Mouse (Mus musculus) thymus, adult 2 months (tissue): ENCODE measurements around the gene Lpcat2b. TPM values are rescaled to one million over a fixed set of nuclear protein-coding genes. Genes with fewer than 3 reads are reported as not detected.

ENCODE experiments used
- DNase-seq: peaks from one replicate; pipeline ENCODE4 v3.0.0; 2021
- H3K27ac ChIP-seq: fragments of 200-500 bp; 2 replicates; pipeline ENCODE4 v1.5.1; 2012; ENCODE audit warnings: low read length, control low read depth; ENCODE audit not compliant: control insufficient read depth, insufficient read depth
- H3K27me3 ChIP-seq: fragments of 200-500 bp; 2 replicates; pipeline ENCODE4 v1.6.1; 2012; ENCODE audit warnings: mild to moderate bottlenecking, low read length, moderate library complexity, mixed read lengths; ENCODE audit not compliant: control insufficient read depth, insufficient read depth
- H3K36me3 ChIP-seq: fragments of 200-500 bp; 2 replicates; pipeline ENCODE4 v1.6.1; 2012; ENCODE audit warnings: mild to moderate bottlenecking, low read length, moderate library complexity; ENCODE audit not compliant: control insufficient read depth, insufficient read depth
- H3K4me1 ChIP-seq: fragments of 200-500 bp; replicated peaks from 2 replicates; pipeline ENCODE4 v1.6.1; 2012; ENCODE audit warnings: low read length; ENCODE audit not compliant: control insufficient read depth, insufficient read depth
- H3K4me3 ChIP-seq: fragments of 200-500 bp; 2 replicates; pipeline ENCODE4 v1.5.1; 2012; ENCODE audit warnings: mild to moderate bottlenecking, low read length, control low read depth, moderate library complexity; ENCODE audit not compliant: control insufficient read depth, insufficient read depth
- CTCF ChIP-seq: fragments of 200-500 bp; IDR thresholded peaks from 2 replicates; pipeline ENCODE4 v1.5.1; 2012; ENCODE audit warnings: mild to moderate bottlenecking, control low read depth, low read length, moderate library complexity, borderline replicate concordance; ENCODE audit not compliant: control insufficient read depth, poor library complexity, insufficient read depth; ENCODE audit errors: extremely low read depth
- POLR2A ChIP-seq: fragments of 200-500 bp; IDR thresholded peaks from 2 replicates; pipeline ENCODE4 v1.6.1; 2012; ENCODE audit warnings: mild to moderate bottlenecking, low read length, control low read depth, moderate library complexity; ENCODE audit not compliant: control insufficient read depth, poor library complexity, insufficient read depth; ENCODE audit errors: extremely low read depth
- WGBS: fragments of 180-500 bp; shearing (Covaris S2); methylation state at CpG from one replicate; pipeline ENCODE4 v1.1.7; 2018; 5-methylcytosine and 5-hydroxymethylcytosine counted together
- polyA plus RNA-seq: library from polyadenylated mRNA; depleted of rRNA; stranded (reverse); fragments of >200 nt; gene quantifications from 2 replicates; pipeline ENCODE4 v1.2.3, GENCODE M21; 2012; rRNA removed

Lpcat2b gene
- polyA plus RNA-seq, 1 experiment, result 0.03 TPM

DNA sequence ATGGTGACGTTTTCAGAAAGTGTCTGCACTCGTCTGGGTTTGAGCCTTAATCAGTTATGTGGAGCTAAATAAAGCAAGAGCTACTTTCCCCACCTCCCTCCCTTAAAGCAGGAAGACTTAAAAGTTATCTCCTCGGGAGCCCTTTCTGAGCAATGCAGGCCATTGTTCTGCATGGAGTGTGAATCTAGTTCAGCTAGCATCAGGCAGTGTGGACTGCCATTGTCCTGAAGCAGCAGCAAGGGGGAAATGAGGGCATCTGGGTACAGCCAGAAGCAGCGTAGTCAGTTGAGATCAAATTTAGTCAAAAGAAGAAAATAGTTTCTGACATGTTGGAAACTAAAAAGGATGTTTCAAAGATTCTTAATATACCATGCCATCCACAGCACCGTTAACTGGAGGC is 35.2 kb downstream of the Lpcat2b start:
- no peak for TF ChIP-seq POLR2A
- TF ChIP-seq CTCF, result no peak
- H3K27me3 ChIP-seq, result no peaks in the 10 kb centered on the region
- H3K4me3 ChIP-seq, result no peak overlapping the region
- H3K27ac ChIP-seq, result no peak overlapping the region
- 89% methylated on average over 5 of the region's 5 CpGs for WGBS
- DNase-seq, result no peak
- no peaks in the 10 kb centered on the region for H3K36me3 ChIP-seq
- no peaks in the 10 kb centered on the region for H3K4me1 ChIP-seq

DNA sequence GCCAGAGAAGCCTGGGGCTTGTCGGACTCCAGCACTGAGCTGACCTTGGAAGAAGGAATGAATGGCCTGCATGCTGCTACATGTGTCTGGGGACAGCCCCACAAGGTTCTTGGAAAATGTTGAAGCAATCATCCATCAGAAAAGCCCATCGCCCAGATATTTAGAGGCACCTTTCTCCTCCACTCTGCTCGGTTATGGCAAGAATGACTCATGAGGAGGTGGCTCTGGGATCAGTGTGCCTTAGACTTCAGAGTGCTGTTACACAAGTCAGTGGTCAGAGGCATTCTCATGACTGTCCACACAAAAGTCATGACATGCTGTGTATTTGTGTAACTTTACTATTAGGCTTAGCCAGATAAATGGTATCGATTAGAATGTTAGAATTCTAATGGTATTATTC is 35.7 kb downstream of the Lpcat2b start:
- no peak overlapping the region for H3K27ac ChIP-seq
- WGBS, result 97% methylated on average over 4 of the region's 4 CpGs

DNA sequence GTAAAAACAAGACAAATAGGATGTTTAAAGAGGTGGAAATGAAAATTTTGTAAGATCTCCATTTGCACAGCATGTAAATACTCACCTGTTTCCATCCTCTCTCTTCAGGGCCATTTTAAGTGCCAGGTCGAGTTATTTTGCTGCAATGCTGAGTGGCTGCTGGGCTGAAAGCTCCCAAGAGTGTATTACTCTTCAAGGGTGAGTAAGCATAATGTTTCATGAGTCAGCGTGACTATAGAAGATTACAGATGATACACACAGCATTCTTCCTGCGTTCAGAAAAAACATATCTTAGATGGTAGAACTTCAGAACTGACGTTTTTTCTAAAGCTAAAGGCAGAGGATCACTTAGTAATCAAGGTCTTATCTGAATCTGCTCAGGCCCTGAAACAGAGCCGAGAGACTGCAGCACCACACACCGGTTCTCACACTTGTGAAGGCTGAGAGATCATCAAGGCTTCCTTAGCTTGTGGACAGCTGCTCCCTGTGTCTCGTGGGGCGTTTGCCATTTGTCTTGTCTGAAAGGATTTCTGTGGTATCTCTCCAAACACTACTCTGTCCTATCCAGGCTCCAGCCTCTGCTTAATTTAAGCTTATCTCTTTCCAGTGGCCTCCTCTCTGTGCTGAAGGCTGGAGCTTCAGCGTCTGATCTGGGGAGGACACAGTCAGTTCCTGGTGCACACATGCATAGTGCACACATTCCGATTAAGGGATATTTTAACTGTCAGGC is 39.4 kb downstream of the Lpcat2b start:
- TF ChIP-seq CTCF (no peak), POLR2A (no peak)
- Histone ChIP-seq H3K27ac (no peak overlapping the region), H3K27me3 (no peaks in the 10 kb centered on the region), H3K4me3 (no peak overlapping the region), H3K36me3 (no peaks in the 10 kb centered on the region), H3K4me1 (no peaks in the 10 kb centered on the region)
- 92% methylated on average over 10 of the region's 10 CpGs for whole genome bisulfite sequencing
- DNase-seq, result no peak

More for the DNA sequence above, 35.7 kb downstream of the Lpcat2b start:
- TF ChIP-seq POLR2A (no peak), CTCF (no peak)
- Histone ChIP-seq H3K36me3 (no peaks in the 10 kb centered on the region), H3K4me1 (no peaks in the 10 kb centered on the region), H3K27me3 (no peaks in the 10 kb centered on the region), H3K4me3 (no peak overlapping the region)
- DNase-seq, result no peak

- H3K27ac ChIP-seq, result no peak overlapping the region
- H3K4me1 ChIP-seq, result no peaks in the 10 kb centered on the region
- WGBS, result 73% methylated on average over 2 of the region's 2 CpGs
- DNase-seq, result no peak
- H3K4me3 ChIP-seq, result no peak overlapping the region
- H3K36me3 ChIP-seq, result no peaks in the 10 kb centered on the region
- no peaks in the 10 kb centered on the region for H3K27me3 ChIP-seq
- TF ChIP-seq CTCF (no peak), POLR2A (no peak)
Observed at GRCm38 (mm10) chr5:107480194-107480593, 48.8 kb downstream of the Lpcat2b start.

Other genes with a start within 250 kb of the Lpcat2b start
- gene Tgfbr3, start 141.9 kb upstream of the Lpcat2b start, polyA plus RNA-seq, result 20.7 and 23.9 TPM in 2 replicates
- gene Brdt, start 100.4 kb upstream of the Lpcat2b start, polyA plus RNA-seq, result 4.7 and 4.9 TPM in 2 replicates
- 1.2 and 1.3 TPM in 2 replicates for gene Ephx4, start 28.8 kb upstream of the Lpcat2b start, polyA plus RNA-seq
- 4.5 and 4.7 TPM in 2 replicates for gene Btbd8, start 6.4 kb downstream of the Lpcat2b start, polyA plus RNA-seq
- gene Gm42669, start 76.1 kb downstream of the Lpcat2b start, polyA plus RNA-seq, result 0.08 and 0.19 TPM in 2 replicates
- 0.04 and 0.08 TPM in 2 replicates for gene 1700028K03Rik, start 103.2 kb downstream of the Lpcat2b start, polyA plus RNA-seq
- 4.0 and 4.7 TPM in 2 replicates for gene Rpap2, start 165.8 kb downstream of the Lpcat2b start, polyA plus RNA-seq
- gene Glmn, start 166.3 kb downstream of the Lpcat2b start, polyA plus RNA-seq, result 0.73 and 1.4 TPM in 2 replicates